Mouse (Mus musculus) brown adipose tissue, adult 24 weeks (tissue): ENCODE results near the gene Osbpl6. TPM values are rescaled to one million over a fixed set of nuclear protein-coding genes. Genes with fewer than 3 reads are reported as not detected.
A peak's percentile ranks its signal among the peaks of the same experiment; 100 is the strongest.
"Not testable (repeated sequence)": the region's sequence is repeated elsewhere in the genome, so short reads cannot be mapped to it uniquely, and the experiment has no call there.

ENCODE experiments used
- H3K27ac ChIP-seq: fragments of 200-500 bp; replicated peaks from 2 replicates; pipeline ENCODE4 v1.5.1; 2012; ENCODE audit warnings: low read depth, mild to moderate bottlenecking, low read length
- H3K4me1 ChIP-seq: fragments of 200-500 bp; 2 replicates; pipeline ENCODE4 v1.6.1; 2012; ENCODE audit warnings: low read length, mixed read lengths; ENCODE audit not compliant: control insufficient read depth, insufficient read depth, insufficient read length
- H3K4me3 ChIP-seq: fragments of 200-500 bp; 2 replicates; pipeline ENCODE4 v1.5.1; 2012; ENCODE audit warnings: low read depth, mild to moderate bottlenecking, low read length, moderate library complexity; ENCODE audit not compliant: insufficient read depth
- polyA plus RNA-seq: library from polyadenylated mRNA; stranded (reverse); fragments of >200 nt; gene quantifications from 2 replicates; pipeline ENCODE4 v1.2.4, GENCODE M21; 2012; ENCODE audit not compliant: missing spikeins, insufficient read depth, insufficient read length

Osbpl6 gene
- polyA plus RNA-seq, 1 experiment, result 5.2 TPM

GRCm38 (mm10) chr2:76606704-76607103 lies 200.4 kb downstream of the Osbpl6 start:
- Histone ChIP-seq H3K4me3 (no peak overlapping the region), H3K4me1 (no peaks in the 10 kb centered on the region)

DNA sequence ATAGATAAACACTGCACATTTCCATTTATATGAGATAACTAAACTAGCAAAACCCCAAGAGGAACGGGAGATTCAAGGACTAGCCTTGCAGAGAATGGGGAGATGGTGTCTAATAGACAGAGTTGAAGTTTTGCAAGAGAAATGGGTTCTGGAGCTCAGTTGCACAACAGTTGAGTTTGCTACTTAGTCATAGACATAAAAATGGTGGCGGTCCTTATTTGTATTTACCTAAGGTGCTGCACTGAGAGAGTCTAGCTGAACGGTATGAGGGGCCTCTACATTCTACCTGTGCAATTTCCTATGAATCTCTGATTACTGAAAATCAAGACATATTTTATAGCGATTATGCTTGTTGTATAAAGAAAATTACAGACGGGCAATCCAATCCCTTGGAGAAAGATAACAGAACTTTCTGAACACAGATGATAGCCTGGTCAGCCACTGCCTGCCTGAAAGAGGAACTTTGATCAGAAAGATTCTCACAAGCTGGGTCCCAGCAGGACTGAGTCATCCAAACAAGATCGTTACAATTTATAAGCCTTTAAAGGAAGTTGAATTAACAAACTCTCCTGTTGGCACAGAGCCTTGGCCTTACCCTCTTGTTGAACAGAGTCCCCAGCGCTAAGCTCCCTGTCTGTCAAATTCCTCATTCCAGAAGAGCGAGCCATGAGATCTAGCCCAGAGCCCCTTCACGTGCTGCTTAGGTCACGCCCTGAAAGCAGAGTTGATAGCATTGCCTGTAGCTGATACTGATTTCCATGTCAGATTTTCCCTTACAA lies 204.2 kb downstream of the Osbpl6 start:
- Histone ChIP-seq H3K4me1 (no peaks in the 10 kb centered on the region), H3K4me3 (no peak overlapping the region), H3K27ac (no peak overlapping the region)

More at GRCm38 (mm10) chr2:76606704-76607103, 200.4 kb downstream of the Osbpl6 start:
- no peak overlapping the region for H3K27ac ChIP-seq

DNA sequence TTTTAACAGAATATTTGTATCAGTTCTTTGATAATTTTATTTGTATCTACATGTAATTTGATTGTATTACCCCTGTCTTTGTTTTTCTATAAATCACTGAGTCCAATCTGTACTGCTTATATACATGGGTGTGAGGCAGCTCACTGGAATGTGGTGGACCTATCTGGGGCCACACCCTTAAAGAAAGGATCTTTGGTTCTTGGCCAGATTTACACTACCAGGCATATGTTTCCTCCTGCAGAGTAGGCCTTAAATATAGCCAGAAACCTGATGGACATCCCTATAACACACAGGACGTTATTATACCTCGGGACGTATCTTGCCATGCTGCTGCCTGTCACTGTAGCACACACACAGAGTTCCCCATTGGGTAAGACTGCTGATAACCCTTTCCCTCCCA lies 205.7 kb downstream of the Osbpl6 start:
- no peak overlapping the region for H3K27ac ChIP-seq
- H3K4me1 ChIP-seq, result no peaks in the 10 kb centered on the region
- H3K4me3 ChIP-seq, result no peak overlapping the region

- H3K4me3 ChIP-seq, result no peak overlapping the region
- no peaks in the 10 kb centered on the region for H3K4me1 ChIP-seq
- H3K27ac ChIP-seq, result no peak overlapping the region
Measured at GRCm38 (mm10) chr2:76618078-76618477, 211.8 kb downstream of the Osbpl6 start.

- no peaks in the 10 kb centered on the region for H3K4me1 ChIP-seq
- no peak overlapping the region for H3K27ac ChIP-seq
- H3K4me3 ChIP-seq, result no peak overlapping the region
Measured at GRCm38 (mm10) chr2:76620188-76620587, 213.9 kb downstream of the Osbpl6 start.

DNA sequence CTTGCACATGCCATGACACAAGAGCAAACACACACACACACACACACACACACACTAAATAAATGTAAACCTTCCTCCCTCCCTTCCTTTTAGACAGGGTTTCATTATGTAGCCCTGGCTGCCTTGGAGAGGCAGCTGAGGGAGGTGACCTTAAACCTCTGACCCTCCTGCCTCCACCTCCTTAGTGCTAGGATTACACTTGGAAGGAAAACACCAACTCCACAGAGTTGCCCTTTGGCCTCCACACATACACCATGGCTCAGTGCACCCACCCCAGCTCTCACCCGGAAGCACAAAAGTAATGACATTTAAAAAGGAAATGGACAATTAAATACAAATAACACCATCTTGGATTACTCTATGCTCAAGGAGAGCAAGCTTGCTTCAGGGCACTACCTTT lies 215.4 kb downstream of the Osbpl6 start:
- Histone ChIP-seq H3K4me3 (no peak overlapping the region), H3K4me1 (no peaks in the 10 kb centered on the region), H3K27ac (no peak overlapping the region)

DNA sequence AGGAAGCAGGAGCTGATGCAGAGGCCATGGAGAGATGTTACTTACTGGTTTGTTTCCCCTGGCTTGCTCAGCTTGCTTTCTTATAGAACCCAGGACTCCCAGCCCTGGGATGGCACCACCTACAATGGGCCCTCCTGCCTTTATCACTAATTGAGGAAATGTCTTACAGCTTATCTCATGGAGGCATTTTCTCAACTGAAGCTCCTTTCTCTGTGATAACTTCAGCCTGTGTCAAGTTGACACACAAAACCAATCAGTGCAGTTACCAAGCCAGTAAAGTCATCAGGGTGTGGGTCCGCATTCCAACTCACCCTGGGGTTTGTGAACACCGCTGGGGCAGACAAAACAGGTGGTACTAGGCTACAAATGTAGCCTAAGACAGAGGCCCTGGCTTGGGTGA lies 216.0 kb downstream of the Osbpl6 start:
- H3K4me3 ChIP-seq, H3K27ac ChIP-seq, H3K4me1 ChIP-seq: not testable (repeated sequence)

DNA sequence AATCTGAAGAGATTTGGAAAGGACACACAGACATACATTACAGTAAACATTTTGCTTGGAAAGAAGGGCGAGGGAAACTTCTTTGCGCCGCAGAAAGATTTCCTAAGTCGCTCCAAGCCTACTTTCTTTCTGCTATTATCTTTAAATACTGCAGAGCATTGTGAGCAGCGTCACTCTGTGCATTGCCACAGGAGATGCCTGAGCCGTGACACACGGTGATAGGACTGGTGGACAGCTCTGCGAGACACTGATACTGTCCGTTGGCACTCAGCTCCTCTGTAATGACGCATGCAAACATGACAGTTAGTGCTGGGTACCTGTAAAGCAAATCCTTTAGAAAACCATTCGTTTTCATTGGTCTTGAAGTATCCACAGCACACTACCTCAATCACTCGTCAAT lies 224.0 kb downstream of the Osbpl6 start:
- no peak overlapping the region for H3K4me3 ChIP-seq
- H3K27ac ChIP-seq, result no peak overlapping the region
- no peaks in the 10 kb centered on the region for H3K4me1 ChIP-seq

DNA sequence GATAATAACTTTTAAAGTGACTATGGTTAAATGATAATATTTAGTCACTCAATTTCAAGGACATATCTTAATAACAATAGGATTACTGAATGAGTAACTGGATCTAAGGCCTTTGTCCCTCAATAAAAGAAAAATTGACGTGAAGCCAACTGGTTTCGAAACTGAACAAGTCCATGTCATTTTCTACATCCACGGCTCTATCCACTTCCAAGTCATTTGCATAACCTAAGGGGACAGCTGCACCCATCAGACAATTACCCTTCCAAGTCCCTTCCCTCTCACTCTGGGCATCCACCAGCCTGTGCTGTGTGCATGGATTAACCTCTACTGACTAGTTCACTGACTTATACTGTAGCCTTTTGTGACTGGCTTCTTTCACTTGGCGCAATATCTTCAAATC lies 225.3 kb downstream of the Osbpl6 start:
- Histone ChIP-seq H3K4me1 (no peaks in the 10 kb centered on the region), H3K27ac (no peak overlapping the region), H3K4me3 (no peak overlapping the region)

- no peaks in the 10 kb centered on the region for H3K4me1 ChIP-seq
- no peak overlapping the region for H3K27ac ChIP-seq
- H3K4me3 ChIP-seq, result no peak overlapping the region
Measured at GRCm38 (mm10) chr2:76639637-76640036, 233.3 kb downstream of the Osbpl6 start.

GRCm38 (mm10) chr2:76643801-76644200 lies 237.5 kb downstream of the Osbpl6 start:
- H3K4me3 ChIP-seq, result no peak overlapping the region
- H3K27ac ChIP-seq, result no peak overlapping the region
- peaks cover 6% of the 10 kb centered on the region; the same call in 1 of the 2 replicates for H3K4me1 ChIP-seq

GRCm38 (mm10) chr2:76647441-76647869 lies 241.1 kb downstream of the Osbpl6 start:
- Histone ChIP-seq H3K27ac (no peak overlapping the region), H3K4me3 (peak overlapping the region; percentile 91), H3K4me1 (peaks cover 6% of the 10 kb centered on the region; the same call in 1 of the 2 replicates)

- H3K4me3 ChIP-seq, result peak within 1 kb of the TSS; percentile 91
Measured at GRCm38 (mm10) chr2:76647883-76648570, 241.7 kb downstream of the Osbpl6 start, which contains the start of the genes Prkra and Pjvk. Gene Prkra (minus strand): TSS chr2:76648015. Gene Pjvk (plus strand): TSS chr2:76648476.

GRCm38 (mm10) chr2:76648666-76649141 lies 242.4 kb downstream of the Osbpl6 start:
- Histone ChIP-seq H3K27ac (peak overlapping the region; percentile 62), H3K4me1 (peaks cover 6% of the 10 kb centered on the region; the same call in 1 of the 2 replicates), H3K4me3 (peak overlapping the region; percentile 50)

More at GRCm38 (mm10) chr2:76647883-76648570, 241.7 kb downstream of the Osbpl6 start, which contains the start of the genes Prkra and Pjvk:
- Histone ChIP-seq H3K27ac (peak within 1 kb of the TSS; percentile 62), H3K4me1 (peaks cover 6% of the 10 kb centered on the region; the same call in 1 of the 2 replicates)
